Comparison of ENCODE assay signal across 30 mouse cellular contexts in the genomic region with DNA sequence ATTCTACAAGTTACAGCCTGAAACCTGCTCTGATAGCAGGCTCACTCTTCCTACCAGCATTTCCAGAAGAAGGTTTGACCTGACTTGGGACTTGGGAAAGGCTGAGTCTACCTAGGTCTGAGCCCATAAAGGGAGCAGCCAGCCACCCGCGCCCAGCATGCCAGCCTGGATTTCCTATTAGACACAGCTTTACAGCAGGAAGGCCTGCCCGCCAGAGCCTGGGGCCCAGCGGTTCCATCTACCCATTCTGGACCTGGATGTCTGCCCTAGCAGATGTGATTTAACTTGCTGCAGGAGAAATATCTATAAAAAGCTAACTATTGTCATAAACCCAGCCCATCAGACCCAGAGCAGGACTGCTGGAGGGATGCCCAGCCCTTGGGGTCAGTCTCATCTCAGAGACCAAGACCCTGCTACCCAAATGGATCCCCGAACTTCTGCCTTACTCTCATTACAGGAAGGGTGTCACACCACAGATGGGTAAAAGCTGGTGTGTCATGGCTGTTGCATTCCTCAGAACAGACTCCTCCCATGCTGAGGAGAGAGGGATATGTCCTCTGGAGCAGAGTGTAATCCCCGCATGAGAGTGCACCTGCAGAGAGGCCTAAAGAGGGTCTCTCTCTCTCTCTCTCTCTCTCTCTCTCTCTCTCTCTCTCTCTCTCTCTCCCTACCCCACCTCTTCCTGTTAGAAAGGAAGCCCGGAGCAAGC. TPM values are rescaled to one million over a fixed set of nuclear protein-coding genes. Genes with fewer than 3 reads are reported as not detected.
DNase-seq lines count a peak whose midpoint lies in the region; ATAC-seq lines count a peak whose summit lies in the region.
"Had no signal": no experiment of that assay in that cellular context is flagged by ENCODE, and none has a peak within 500 bp of the region (broad histone marks: within the 10 kb centered on the region; RNA-seq: fewer than 3 reads in every experiment).

No protein-coding gene starts in this region.

- no peaks in the 10 kb centered on the region for H3K27me3 ChIP-seq in limb, embryonic 12.5 days
- H3K27me3 ChIP-seq: embryonic facial prominence, embryonic 12.5 days; forebrain, embryonic 12.5 days; hindbrain, embryonic 15.5 days; liver, embryonic 15.5 days; lung, embryonic 15.5 days; neural tube, embryonic 12.5 days had no signal

- 48% methylated on average over 7 of the region's 7 CpGs for WGBS in limb, embryonic 12.5 days

- DNase-seq in gastrocnemius, postnatal 25 days: peak; percentile 22
- DNase-seq in gastrocnemius, adult 8-10 months (ENCODE audit: low spot score in 2 of 2): no peak
- peak; percentile 19 for DNase-seq in thymus, postnatal 4 days
- no peak for DNase-seq in thymus, postnatal 36 days
- no peak for DNase-seq in lung, adult 18-20 months
- DNase-seq in adrenal gland, adult (ENCODE audit: inconsistent age in 2 of 2, low spot score in 1 of 2): no peak
- DNase-seq: adrenal gland, postnatal 10 days; cerebellum, adult 8-10 months; cerebellum, postnatal 36 days; heart, postnatal 14 days; kidney, adult 11 months; kidney, postnatal 14 days; right cerebral cortex, adult 18-20 months; spleen, adult 18-20 months had no signal

- H3K9me3 ChIP-seq in limb, embryonic 12.5 days: no peaks in the 10 kb centered on the region
- H3K9me3 ChIP-seq: embryonic facial prominence, embryonic 12.5 days; forebrain, embryonic 12.5 days; G1E; hindbrain, embryonic 10.5 days; hindbrain, embryonic 15.5 days; liver, embryonic 15.5 days; lung, embryonic 15.5 days; neural tube, embryonic 12.5 days had no signal

- H3K4me3 ChIP-seq in limb, embryonic 12.5 days (replicated peaks): no peak overlapping the region
- H3K4me3 ChIP-seq: embryonic facial prominence, embryonic 12.5 days; erythroblast, embryonic 14.5 days; forebrain, embryonic 12.5 days; hindbrain, embryonic 10.5 days; hindbrain, embryonic 15.5 days; layer of hippocampus, adult 2 months; left cerebral cortex, adult 2 months; liver, embryonic 15.5 days; lung, embryonic 15.5 days; myocyte; neural tube, embryonic 12.5 days had no signal

- peaks cover 10% of the 10 kb centered on the region for H3K4me1 ChIP-seq in limb, embryonic 12.5 days (replicated peaks)
- H3K4me1 ChIP-seq: embryonic facial prominence, embryonic 12.5 days; forebrain, embryonic 12.5 days; hindbrain, embryonic 10.5 days; hindbrain, embryonic 15.5 days; lung, embryonic 15.5 days; neural tube, embryonic 12.5 days had no signal

- no peak overlapping the region for H3K4me2 ChIP-seq in limb, embryonic 12.5 days
- H3K4me2 ChIP-seq: embryonic facial prominence, embryonic 12.5 days; forebrain, embryonic 12.5 days; hindbrain, embryonic 15.5 days; liver, embryonic 15.5 days; lung, embryonic 15.5 days; midbrain, embryonic 11.5 days; neural tube, embryonic 12.5 days had no signal

- H3K36me3 ChIP-seq in limb, embryonic 12.5 days: no peaks in the 10 kb centered on the region
- H3K36me3 ChIP-seq: embryonic facial prominence, embryonic 12.5 days; forebrain, embryonic 12.5 days; G1E; hindbrain, embryonic 10.5 days; hindbrain, embryonic 15.5 days; liver, embryonic 15.5 days; lung, embryonic 15.5 days; neural tube, embryonic 12.5 days had no signal

- 0 out of 2 replicates have a peak, but pooled peaks have one; percentile 44 for ATAC-seq in limb, embryonic 12.5 days (ENCODE audit: insufficient number of reproducible peaks, insufficient read depth, low FRiP score, low TSS enrichment, low read depth)
- ATAC-seq: inflammation-experienced regulatory T-cells, adult 6 months had no signal

- peak overlapping the region; percentile 75 for H3K27ac ChIP-seq in limb, embryonic 12.5 days
- H3K27ac ChIP-seq: embryonic facial prominence, embryonic 12.5 days; forebrain, embryonic 12.5 days; hindbrain, embryonic 10.5 days; hindbrain, embryonic 15.5 days; layer of hippocampus, adult 2 months; left cerebral cortex, adult 2 months; liver, embryonic 15.5 days; lung, embryonic 15.5 days; neural tube, embryonic 12.5 days; stomach, postnatal 0 days had no signal

- no peak overlapping the region for H3K9ac ChIP-seq in limb, embryonic 12.5 days (replicated peaks)
- H3K9ac ChIP-seq: embryonic facial prominence, embryonic 12.5 days; forebrain, embryonic 12.5 days; hindbrain, embryonic 15.5 days; liver, embryonic 15.5 days; lung, embryonic 15.5 days; neural tube, embryonic 12.5 days had no signal

RNA-seq across cellular contexts. Expression of gene Sdc1, which starts 54.0 kb away (rescaled TPM):
- total RNA-seq in gastrocnemius, postnatal 25 days (2021): 1 to 10 TPM; 3.6 to 5.1 TPM
- total RNA-seq in gastrocnemius, adult 8-10 months (2022): 1 to 10 TPM in 3 of 4 experiments, under 1 TPM in 1; 0.82 to 3.1 (median 2.1) TPM
- polyA plus RNA-seq in limb, embryonic 12.5 days (2016; fragmentation: Nextera tagmentation; extraction: Ambion mirVana): 257 and 262 TPM in 2 replicates

Comparison
In these comparisons a context has a peak if more than half of its experiments do, and no peak if none do; other contexts are left out.
1. DNase-seq: peak in gastrocnemius, postnatal 25 days (single experiment) and thymus, postnatal 4 days (single experiment); none in gastrocnemius, adult 8-10 months (0 of 2), thymus, postnatal 36 days (0 of 2), lung, adult 18-20 months (0 of 2) and adrenal gland, adult (0 of 2).